9 mouse cellular contexts compared by ENCODE assay signal in the genomic region with DNA sequence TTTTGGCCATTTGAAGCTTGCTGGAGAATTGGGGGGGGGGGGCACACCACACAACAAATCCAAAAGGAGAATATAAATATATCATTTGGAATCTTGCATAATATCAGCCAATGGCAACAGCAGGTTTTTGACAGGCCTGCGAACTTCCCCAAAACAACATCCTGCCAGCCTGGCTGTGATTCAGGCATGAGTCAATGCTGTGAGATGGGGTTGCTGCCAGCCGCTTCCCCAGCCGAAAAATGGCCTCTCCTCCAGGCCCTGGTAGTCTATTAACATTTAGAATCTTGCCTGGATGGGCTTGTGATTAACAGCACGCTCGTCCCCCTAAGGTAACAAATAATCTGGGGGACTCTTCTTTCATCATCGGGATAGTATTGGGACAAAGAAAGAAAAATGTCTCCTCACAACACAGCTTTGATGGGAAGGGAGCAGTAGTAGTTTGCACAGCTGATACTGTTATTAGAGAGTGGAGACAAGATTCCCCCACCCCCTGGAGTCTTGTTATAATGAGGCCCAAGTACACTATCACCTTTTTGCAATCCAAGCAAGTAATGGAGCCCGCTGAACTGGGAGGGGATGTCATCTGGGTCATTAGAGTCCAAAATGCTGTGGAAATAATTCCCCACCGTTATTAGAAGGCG.
DNase-seq lines count a peak whose midpoint lies in the region; ATAC-seq lines count a peak whose summit lies in the region.
"Had no signal": no experiment of that assay in that cellular context is flagged by ENCODE, and none has a peak within 500 bp of the region (broad histone marks: within the 10 kb centered on the region; RNA-seq: fewer than 3 reads in every experiment).

No protein-coding gene starts in this region.

- no peak overlapping the region for H3K27ac ChIP-seq in heart, embryonic 11.5 days (ENCODE audit: low read depth, low read length)
- H3K27ac ChIP-seq in forebrain, embryonic 16.5 days (ENCODE audit: low read length), result peak overlapping the region; percentile 91
- no peak overlapping the region for H3K27ac ChIP-seq in liver, embryonic 11.5 days (ENCODE audit: low read depth, low read length)
- H3K27ac ChIP-seq: limb, embryonic 13.5 days had no signal

- H3K9ac ChIP-seq in heart, embryonic 11.5 days (ENCODE audit: low read depth, low read length), result no peak overlapping the region
- no peak overlapping the region for H3K9ac ChIP-seq in forebrain, embryonic 16.5 days (replicated peaks; ENCODE audit: low read depth, low read length)
- H3K9ac ChIP-seq in liver, embryonic 11.5 days (ENCODE audit: low read depth, low read length), result no peak overlapping the region
- H3K9ac ChIP-seq: limb, embryonic 13.5 days had no signal

- ATAC-seq in heart, embryonic 11.5 days (replicated peaks; ENCODE audit: insufficient number of reproducible peaks, low FRiP score, low TSS enrichment), result no peak
- ATAC-seq in forebrain, embryonic 16.5 days, result peak; percentile 84
- ATAC-seq in liver, embryonic 11.5 days (replicated peaks; ENCODE audit: low FRiP score), result no peak

- 73% methylated on average over 9 of the region's 9 CpGs for WGBS in heart, embryonic 11.5 days (ENCODE audit: insufficient replicate concordance)
- 40% methylated on average over 9 of the region's 9 CpGs for WGBS in forebrain, embryonic 16.5 days
- WGBS in liver, embryonic 11.5 days, result 74% methylated on average over 9 of the region's 9 CpGs

- no peak overlapping the region for H3K4me2 ChIP-seq in heart, embryonic 11.5 days
- H3K4me2 ChIP-seq in forebrain, embryonic 16.5 days (ENCODE audit: low read length), result peak overlapping the region; percentile 25; the same call in 1 of the 2 replicates
- no peak overlapping the region for H3K4me2 ChIP-seq in liver, embryonic 11.5 days
- H3K4me2 ChIP-seq: limb, embryonic 13.5 days had no signal

- H3K9me3 ChIP-seq in heart, embryonic 11.5 days (replicated peaks; ENCODE audit: control insufficient read depth, low read length), result no peaks in the 10 kb centered on the region
- no peaks in the 10 kb centered on the region for H3K9me3 ChIP-seq in forebrain, embryonic 16.5 days (ENCODE audit: control insufficient read depth, low read length)
- no peaks in the 10 kb centered on the region for H3K9me3 ChIP-seq in liver, embryonic 11.5 days (ENCODE audit: control insufficient read depth, low read length)
- H3K9me3 ChIP-seq: limb, embryonic 13.5 days had no signal

- DNase-seq in heart, adult 18-20 months, result peak; percentile 42 to 50
- DNase-seq in adrenal gland, adult 2 months, result peak; percentile 87
- DNase-seq in layer of hippocampus, adult 9-11 months, result peak; percentile 76
- DNase-seq in right cerebral cortex, adult 18-20 months, result peak; percentile 87
- no peak for DNase-seq in spleen, postnatal 14 days (ENCODE audit: low spot score in 2 of 2)
- no peak for DNase-seq in liver, embryonic 11.5 days (ENCODE audit: low spot score)

- H3K4me1 ChIP-seq in heart, embryonic 11.5 days (ENCODE audit: control insufficient read depth, insufficient read depth, low read length), result peaks cover 23% of the 10 kb centered on the region
- H3K4me1 ChIP-seq in forebrain, embryonic 16.5 days (replicated peaks; ENCODE audit: control insufficient read depth, insufficient read depth, low read length), result peaks cover 29% of the 10 kb centered on the region
- H3K4me1 ChIP-seq in liver, embryonic 11.5 days (replicated peaks; ENCODE audit: control insufficient read depth, insufficient read depth, low read length), result peaks cover 4% of the 10 kb centered on the region; the same call in 1 of the 2 replicates

- H3K27me3 ChIP-seq in heart, embryonic 11.5 days (ENCODE audit: control insufficient read depth, insufficient read depth, low read length), result no peaks in the 10 kb centered on the region
- H3K27me3 ChIP-seq in forebrain, embryonic 16.5 days (replicated peaks; ENCODE audit: control insufficient read depth, insufficient read depth, low read length), result no peaks in the 10 kb centered on the region
- no peaks in the 10 kb centered on the region for H3K27me3 ChIP-seq in liver, embryonic 11.5 days (replicated peaks; ENCODE audit: control insufficient read depth, insufficient read depth, low read length)
- H3K27me3 ChIP-seq: limb, embryonic 13.5 days had no signal

- H3K36me3 ChIP-seq in heart, embryonic 11.5 days (ENCODE audit: control insufficient read depth, insufficient read depth, low read length), result no peaks in the 10 kb centered on the region
- H3K36me3 ChIP-seq in forebrain, embryonic 16.5 days (ENCODE audit: control insufficient read depth, insufficient read depth), result no peaks in the 10 kb centered on the region
- H3K36me3 ChIP-seq in liver, embryonic 11.5 days (ENCODE audit: control insufficient read depth, insufficient read depth, low read length), result no peaks in the 10 kb centered on the region
- H3K36me3 ChIP-seq: limb, embryonic 13.5 days had no signal

- H3K4me3 ChIP-seq in heart, embryonic 11.5 days (ENCODE audit: low read depth, low read length), result no peak overlapping the region
- H3K4me3 ChIP-seq in forebrain, embryonic 16.5 days (replicated peaks; ENCODE audit: low read length), result no peak overlapping the region
- H3K4me3 ChIP-seq in liver, embryonic 11.5 days (ENCODE audit: low read depth, low read length), result no peak overlapping the region
- H3K4me3 ChIP-seq: limb, embryonic 13.5 days had no signal

Comparison
In these comparisons a context has a peak if more than half of its experiments do, and no peak if none do; other contexts are left out.
1. DNase-seq: peak in heart, adult 18-20 months (2 of 2), adrenal gland, adult 2 months (single experiment), layer of hippocampus, adult 9-11 months (single experiment) and right cerebral cortex, adult 18-20 months (single experiment); none in spleen, postnatal 14 days (0 of 2) and liver, embryonic 11.5 days (single experiment).